Mouse (Mus musculus) hindbrain, embryonic 11.5 days (tissue): ENCODE results near the gene Gsn. TPM values are rescaled to one million over a fixed set of nuclear protein-coding genes. Genes with fewer than 3 reads are reported as not detected.

ENCODE experiments used
- ATAC-seq: fragments of 200-750 bp; cut with Nextera tagmentation; 2 replicates; pipeline ENCODE4 v1.8.0; 2017; ENCODE audit warnings: mild to moderate bottlenecking, moderate TSS enrichment, moderate library complexity; ENCODE audit not compliant: low FRiP score
- DNase-seq: peaks from one replicate; pipeline ENCODE4 v3.0.0-alpha.2; 2015; ENCODE audit warnings: low spot score
- H3K27ac ChIP-seq: fragments of 300-500 bp; sonication (generic); 2 replicates; pipeline ENCODE4 v1.5.1; 2014; ENCODE audit warnings: mild to moderate bottlenecking, low read depth, low read length
- H3K27me3 ChIP-seq: fragments of 300-500 bp; sonication (generic); 2 replicates; pipeline ENCODE4 v1.6.1; 2014; ENCODE audit warnings: mild to moderate bottlenecking, low read length, moderate library complexity, mixed read lengths; ENCODE audit not compliant: control insufficient read depth, insufficient read depth
- H3K36me3 ChIP-seq: fragments of 300-500 bp; sonication (generic); 2 replicates; pipeline ENCODE4 v1.6.1; 2014; ENCODE audit warnings: mild to moderate bottlenecking, low read length, moderate library complexity, mixed read lengths; ENCODE audit not compliant: control insufficient read depth, insufficient read depth
- H3K4me1 ChIP-seq: fragments of 300-500 bp; sonication (generic); replicated peaks from 2 replicates; pipeline ENCODE4 v1.6.1; 2014; ENCODE audit warnings: low read length, mixed read lengths; ENCODE audit not compliant: control insufficient read depth, insufficient read depth
- H3K4me2 ChIP-seq: fragments of 300-500 bp; sonication (generic); replicated peaks from 2 replicates; pipeline ENCODE4 v1.6.1; 2014; ENCODE audit warnings: mild to moderate bottlenecking, low read depth, low read length
- H3K4me3 ChIP-seq: fragments of 300-500 bp; sonication (generic); 2 replicates; pipeline ENCODE4 v1.5.1; 2014; ENCODE audit warnings: low read depth, low read length
- H3K9ac ChIP-seq: fragments of 300-500 bp; sonication (generic); 2 replicates; pipeline ENCODE4 v1.6.1; 2014; ENCODE audit warnings: low read depth, low read length
- H3K9me3 ChIP-seq: fragments of 300-500 bp; sonication (generic); 2 replicates; pipeline ENCODE4 v1.6.1; 2016; ENCODE audit warnings: low read length; ENCODE audit not compliant: control insufficient read depth
- WGBS: fragments of 180-500 bp; shearing (Covaris S2); extraction: QIAGEN DNeasy Blood & Tissue Kit; methylation state at CpG from one replicate; pipeline ENCODE4 v1.1.7; 2014; 5-methylcytosine and 5-hydroxymethylcytosine counted together
- polyA plus RNA-seq: library from polyadenylated mRNA; unstranded; fragments of >200 nt; fragmentation: Nextera tagmentation; extraction: Ambion mirVana; gene quantifications from 2 replicates; pipeline ENCODE4 v1.2.1, GENCODE M21; 2014

Gene Gsn
- polyA plus RNA-seq, 1 experiment from 2014 or later: 40.2 TPM

DNA sequence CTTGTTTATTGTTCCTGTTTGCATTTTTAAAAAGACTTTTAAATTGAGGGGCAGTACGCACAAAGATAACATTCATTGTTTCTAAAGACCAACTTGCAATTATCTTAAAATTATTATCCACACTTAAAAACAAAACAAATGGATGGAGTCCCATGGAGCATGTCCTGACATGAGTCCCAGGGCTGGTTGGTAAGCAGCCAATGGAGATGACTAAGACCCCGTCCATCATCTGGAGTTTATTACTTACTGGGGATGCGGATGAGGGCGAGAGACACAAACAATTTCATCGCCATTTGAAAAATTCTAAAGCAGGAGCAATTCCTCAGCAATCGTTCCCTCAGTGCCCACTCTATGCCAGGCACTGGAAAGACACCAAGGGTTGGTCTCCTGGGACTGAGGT is 21.2 kb upstream of the Gsn start:
- Histone ChIP-seq H3K4me2 (no peak overlapping the region), H3K27me3 (no peaks in the 10 kb centered on the region), H3K9ac (no peak overlapping the region), H3K4me1 (no peaks in the 10 kb centered on the region), H3K9me3 (no peaks in the 10 kb centered on the region), H3K36me3 (no peaks in the 10 kb centered on the region), H3K4me3 (no peak overlapping the region), H3K27ac (no peak overlapping the region)
- 84% methylated on average over 6 of the region's 6 CpGs for WGBS
- DNase-seq (no peak), ATAC-seq (no peak)

DNA sequence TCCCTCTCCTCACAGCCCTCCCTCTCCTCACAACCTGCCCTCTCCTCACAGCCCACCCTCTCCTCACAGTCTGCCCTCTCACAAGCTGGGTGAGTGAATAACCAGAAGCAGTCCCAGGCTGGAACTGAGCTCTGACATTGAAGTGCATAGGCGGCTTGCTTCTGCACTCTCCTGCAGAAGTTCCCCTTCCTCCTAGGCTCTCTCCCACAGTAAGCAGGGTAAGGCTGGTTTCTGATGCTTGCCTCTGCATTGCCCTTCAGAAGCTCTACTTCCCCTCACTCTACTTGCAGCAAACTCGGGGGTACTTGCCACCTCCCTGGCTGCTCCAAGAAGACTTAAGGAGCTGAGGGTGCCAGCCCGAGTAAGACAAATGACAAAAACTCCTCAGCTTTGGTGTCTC is 11.9 kb upstream of the Gsn start:
- ATAC-seq (no peak), DNase-seq (no peak)
- H3K27ac ChIP-seq: no peak overlapping the region
- H3K27me3 ChIP-seq: no peaks in the 10 kb centered on the region
- H3K36me3 ChIP-seq: no peaks in the 10 kb centered on the region
- H3K4me2 ChIP-seq: no peak overlapping the region
- 73% methylated on average over 3 of the region's 3 CpGs for WGBS
- H3K4me3 ChIP-seq: no peak overlapping the region
- no peaks in the 10 kb centered on the region for H3K9me3 ChIP-seq
- no peak overlapping the region for H3K9ac ChIP-seq
- no peaks in the 10 kb centered on the region for H3K4me1 ChIP-seq

DNA sequence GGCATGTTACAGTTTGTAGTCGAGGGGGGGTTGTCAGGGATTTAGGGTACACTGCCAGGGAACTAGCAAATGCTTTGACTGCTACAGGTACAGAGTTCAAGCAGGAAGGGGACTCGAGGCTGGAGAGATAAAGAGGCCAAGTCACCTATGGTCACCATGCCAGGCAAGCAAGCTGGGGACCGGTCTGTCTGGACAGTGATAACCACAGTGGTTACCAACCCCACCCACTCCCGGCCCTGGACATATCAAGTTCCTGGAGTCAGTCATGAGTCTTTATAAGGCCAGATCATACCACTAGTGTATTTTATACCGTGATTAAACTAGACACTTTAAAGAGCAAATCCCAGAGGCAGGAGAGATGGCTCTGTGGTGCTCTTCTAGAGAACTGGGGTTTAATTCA is 8.4 kb upstream of the Gsn start:
- Histone ChIP-seq H3K4me2 (no peak overlapping the region), H3K27ac (no peak overlapping the region), H3K27me3 (no peaks in the 10 kb centered on the region), H3K4me3 (no peak overlapping the region), H3K36me3 (no peaks in the 10 kb centered on the region), H3K4me1 (no peaks in the 10 kb centered on the region), H3K9me3 (no peaks in the 10 kb centered on the region), H3K9ac (no peak overlapping the region)
- ATAC-seq (no peak), DNase-seq (no peak)
- 70% methylated on average over 5 of the region's 5 CpGs for WGBS

DNA sequence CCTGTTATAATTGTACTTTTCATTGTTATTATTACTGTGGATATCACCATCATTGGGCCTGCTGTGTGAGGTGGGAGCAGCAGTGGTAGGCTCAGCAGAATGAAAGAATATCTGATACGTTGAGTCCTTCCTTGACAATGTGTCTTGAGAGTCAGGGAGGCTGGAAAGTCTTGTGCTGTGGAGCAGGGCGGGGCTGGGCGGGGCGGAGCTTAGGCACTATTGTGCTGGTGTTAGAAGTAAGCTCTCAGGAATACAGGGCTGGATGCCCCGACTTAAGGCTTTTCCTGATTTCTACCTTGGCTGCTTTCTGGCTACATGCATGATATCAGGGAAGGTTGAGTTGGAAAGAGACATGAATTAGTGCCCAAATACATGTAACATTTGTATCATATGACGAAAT is 3.4 kb upstream of the Gsn start:
- no peaks in the 10 kb centered on the region; the same call in 1 of the 2 replicates for H3K4me1 ChIP-seq
- no peak overlapping the region for H3K27ac ChIP-seq
- WGBS: 46% methylated on average over 6 of the region's 6 CpGs
- H3K9me3 ChIP-seq: no peaks in the 10 kb centered on the region
- ATAC-seq (no peak), DNase-seq (no peak)
- H3K27me3 ChIP-seq: peaks cover 10% of the 10 kb centered on the region; the same call in 1 of the 2 replicates
- H3K4me2 ChIP-seq: no peak overlapping the region
- H3K4me3 ChIP-seq: no peak overlapping the region
- H3K9ac ChIP-seq: no peak overlapping the region
- H3K36me3 ChIP-seq: no peaks in the 10 kb centered on the region

DNA sequence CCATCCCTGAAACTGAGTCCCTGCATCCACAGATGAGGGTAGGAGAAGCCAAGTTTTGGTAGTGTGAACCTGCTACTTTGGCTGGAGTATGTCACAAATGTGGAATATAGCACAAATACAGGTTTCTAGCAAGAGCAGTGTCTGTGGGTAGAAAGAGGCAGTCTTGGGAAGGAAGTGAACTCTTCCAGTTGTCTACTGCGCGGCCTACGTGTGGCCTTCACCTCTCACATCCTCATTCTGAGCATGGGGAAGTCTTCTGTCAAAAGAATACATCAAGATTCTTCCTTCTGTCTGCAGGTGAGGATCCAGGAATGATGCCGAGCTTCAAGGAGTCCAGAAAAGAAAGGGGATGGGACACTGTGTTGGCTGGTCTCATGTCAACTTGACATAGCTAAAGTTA is 2.4 kb upstream of the Gsn start:
- ATAC-seq (no peak), DNase-seq (no peak)
- 95% methylated on average over 4 of the region's 4 CpGs for WGBS
- peaks cover 10% of the 10 kb centered on the region; the same call in 1 of the 2 replicates for H3K27me3 ChIP-seq
- no peak overlapping the region for H3K4me3 ChIP-seq
- H3K4me1 ChIP-seq: no peaks in the 10 kb centered on the region; the same call in 1 of the 2 replicates
- no peak overlapping the region for H3K9ac ChIP-seq
- no peak overlapping the region for H3K27ac ChIP-seq
- H3K36me3 ChIP-seq: no peaks in the 10 kb centered on the region
- H3K4me2 ChIP-seq: no peak overlapping the region
- H3K9me3 ChIP-seq: no peaks in the 10 kb centered on the region

DNA sequence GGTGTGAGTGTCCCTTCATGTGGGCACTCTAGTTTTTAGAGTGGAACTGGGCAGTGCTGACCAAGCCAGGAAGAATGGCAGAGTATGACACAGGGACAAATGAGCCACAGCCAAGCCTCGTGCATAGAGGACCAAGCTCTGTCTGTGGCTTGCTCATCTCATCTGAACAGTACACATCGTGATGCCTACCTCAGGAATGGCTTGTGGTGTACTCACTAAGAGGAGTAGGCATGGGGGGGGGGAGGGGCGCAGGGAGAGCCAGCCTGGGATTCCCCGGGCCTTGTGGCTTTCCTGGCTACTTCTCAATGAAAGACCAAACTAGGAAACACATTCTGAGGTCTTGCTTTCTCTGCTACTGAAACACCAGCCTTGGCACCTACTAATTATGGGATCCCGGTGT is 1.2 kb upstream of the Gsn start:
- Histone ChIP-seq H3K4me1 (no peaks in the 10 kb centered on the region; the same call in 1 of the 2 replicates), H3K27ac (no peak overlapping the region), H3K4me3 (no peak overlapping the region), H3K9ac (no peak overlapping the region), H3K9me3 (no peaks in the 10 kb centered on the region), H3K36me3 (no peaks in the 10 kb centered on the region), H3K27me3 (peaks cover 10% of the 10 kb centered on the region; the same call in 1 of the 2 replicates), H3K4me2 (no peak overlapping the region)
- DNase-seq (no peak), ATAC-seq (no peak)
- 72% methylated on average over 5 of the region's 5 CpGs for WGBS

DNA sequence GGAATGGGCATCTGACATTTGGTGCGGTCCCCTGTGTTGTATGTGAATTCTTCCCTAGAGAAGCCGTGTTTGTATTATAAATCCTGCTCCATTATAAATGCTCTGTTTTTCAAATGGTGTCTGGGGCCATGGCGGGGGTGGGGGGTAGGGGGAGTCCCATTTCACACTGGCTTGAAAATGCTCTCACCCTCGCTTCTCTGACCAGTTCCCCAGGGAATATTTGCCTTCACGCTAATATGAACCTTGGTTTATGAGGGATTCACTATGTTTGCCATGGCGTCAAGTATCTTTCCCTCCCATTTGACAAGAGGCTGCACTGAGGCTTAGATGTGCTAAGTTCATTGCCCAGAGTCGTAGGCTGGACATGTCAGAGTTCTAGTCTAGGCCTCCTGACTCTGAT is 718 bp upstream of the Gsn start:
- no peaks in the 10 kb centered on the region; the same call in 1 of the 2 replicates for H3K4me1 ChIP-seq
- no peak overlapping the region for H3K9ac ChIP-seq
- ATAC-seq (no peak), DNase-seq (no peak)
- H3K27me3 ChIP-seq: peaks cover 10% of the 10 kb centered on the region; the same call in 1 of the 2 replicates
- no peaks in the 10 kb centered on the region for H3K36me3 ChIP-seq
- 76% methylated on average over 7 of the region's 7 CpGs for WGBS
- peak overlapping the region; percentile 94; the same call in 1 of the 2 replicates for H3K4me2 ChIP-seq
- H3K4me3 ChIP-seq: no peak overlapping the region
- H3K9me3 ChIP-seq: no peaks in the 10 kb centered on the region
- no peak overlapping the region for H3K27ac ChIP-seq

DNA sequence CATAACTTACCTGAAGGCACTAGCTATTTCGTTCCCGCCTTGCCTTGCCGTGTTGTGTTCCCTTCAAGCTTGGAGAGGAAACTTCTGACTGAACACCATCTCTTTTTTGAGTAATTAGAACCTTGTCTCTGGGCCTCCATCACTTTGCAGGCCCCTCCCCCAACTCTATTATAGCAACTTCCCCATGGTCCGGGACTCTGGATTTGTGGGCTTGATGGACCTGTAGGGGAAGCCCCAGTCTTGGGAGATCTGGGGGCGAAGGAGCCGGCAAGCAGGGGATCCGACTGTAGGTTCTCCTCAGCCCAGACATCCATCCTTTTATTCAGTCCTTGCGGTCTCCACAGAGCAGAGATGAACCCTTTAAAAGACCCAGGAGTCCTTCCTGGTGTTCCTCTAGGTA is 752 bp downstream of the Gsn start:
- peak overlapping the region; percentile 94 for H3K4me2 ChIP-seq
- no peak for ATAC-seq
- H3K27ac ChIP-seq: no peak overlapping the region
- H3K4me3 ChIP-seq: peak overlapping the region; percentile 45; the same call in 1 of the 2 replicates
- H3K4me1 ChIP-seq: no peaks in the 10 kb centered on the region; the same call in 1 of the 2 replicates
- 48% methylated on average over 8 of the region's 8 CpGs for WGBS
- H3K9ac ChIP-seq: no peak overlapping the region
- DNase-seq: no peak
- H3K27me3 ChIP-seq: peaks cover 10% of the 10 kb centered on the region; the same call in 1 of the 2 replicates
- H3K36me3 ChIP-seq: no peaks in the 10 kb centered on the region
- H3K9me3 ChIP-seq: no peaks in the 10 kb centered on the region

DNA sequence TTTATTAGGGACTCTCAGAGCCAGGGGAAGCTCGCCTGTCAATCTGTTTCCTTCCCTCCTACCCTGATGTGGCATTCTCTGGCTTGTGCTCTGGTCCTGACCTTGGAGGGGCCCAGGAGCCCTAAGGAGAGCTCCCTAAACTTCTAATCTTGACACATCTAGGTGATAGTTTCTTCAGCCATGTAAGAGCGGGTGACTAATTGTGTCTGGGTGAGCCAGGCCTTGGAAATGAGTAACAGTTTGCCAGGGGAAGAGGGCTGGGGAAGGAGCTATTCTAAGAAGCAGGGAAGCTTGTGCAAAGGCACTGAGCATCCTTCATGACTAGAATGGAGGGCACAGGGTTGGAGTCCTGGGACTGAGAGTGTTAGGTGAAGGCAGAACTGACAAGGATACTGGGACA is 1.7 kb downstream of the Gsn start:
- H3K4me3 ChIP-seq: no peak overlapping the region
- H3K27ac ChIP-seq: no peak overlapping the region
- no peaks in the 10 kb centered on the region for H3K9me3 ChIP-seq
- H3K9ac ChIP-seq: no peak overlapping the region
- WGBS: 78% methylated on average over 2 of the region's 2 CpGs
- ATAC-seq: no peak
- no peaks in the 10 kb centered on the region for H3K36me3 ChIP-seq
- H3K4me2 ChIP-seq: no peak overlapping the region
- no peaks in the 10 kb centered on the region; the same call in 1 of the 2 replicates for H3K4me1 ChIP-seq
- no peak for DNase-seq
- peaks cover 10% of the 10 kb centered on the region; the same call in 1 of the 2 replicates for H3K27me3 ChIP-seq
